Mouse (Mus musculus): ENCODE measurements around the gene Timm22. TPM values are rescaled to one million over a fixed set of nuclear protein-coding genes. Genes with fewer than 3 reads are reported as not detected.
A peak's percentile ranks its signal among the peaks of the same experiment; 100 is the strongest.

The Timm22 gene
- polyA plus RNA-seq, 1 experiment from 2014 or later, result 111 TPM

GRCm38 (mm10) chr11:76429966-76430631 is 23.3 kb downstream of the Timm22 start:
- no peak for ATAC-seq (ENCODE audit: low FRiP score, low TSS enrichment)
- H3K4me3 ChIP-seq (replicated peaks; ENCODE audit: low read depth, low read length), result no peak overlapping the region
- peak overlapping the region; percentile 49 for H3K27ac ChIP-seq (replicated peaks; ENCODE audit: low read depth, low read length)
- 0 out of 2 replicates have a peak overlapping the region, but pooled peaks have one; percentile 6 for H3K9ac ChIP-seq (replicated peaks; ENCODE audit: low read length)
- H3K36me3 ChIP-seq (ENCODE audit: control insufficient read depth, insufficient read depth, low read length), result peaks cover 41% of the 10 kb centered on the region
- H3K9me3 ChIP-seq (ENCODE audit: control insufficient read depth, low read length), result no peaks in the 10 kb centered on the region
- WGBS, result 76% methylated on average over 6 of the region's 6 CpGs
- H3K4me1 ChIP-seq (ENCODE audit: control insufficient read depth, insufficient read depth, low read length), result 0 out of 2 replicates have a peak, but pooled peaks cover 5% of the 10 kb centered on the region
- no peaks in the 10 kb centered on the region for H3K27me3 ChIP-seq (ENCODE audit: control insufficient read depth, insufficient read depth, low read length)
- no peak overlapping the region for H3K4me2 ChIP-seq (ENCODE audit: low read length)
- DNase-seq, result no peak

- H3K36me3 ChIP-seq (ENCODE audit: control insufficient read depth, insufficient read depth, low read length), result peaks cover 53% of the 10 kb centered on the region
- ATAC-seq (ENCODE audit: low FRiP score, low TSS enrichment) (no peak), DNase-seq (no peak)
- 81% methylated on average over 5 of the region's 5 CpGs for whole genome bisulfite sequencing
- no peak overlapping the region for H3K4me2 ChIP-seq (ENCODE audit: low read length)
- H3K27me3 ChIP-seq (ENCODE audit: control insufficient read depth, insufficient read depth, low read length), result no peaks in the 10 kb centered on the region
- H3K9ac ChIP-seq (replicated peaks; ENCODE audit: low read length), result no peak overlapping the region
- no peaks in the 10 kb centered on the region for H3K9me3 ChIP-seq (ENCODE audit: control insufficient read depth, low read length)
- H3K4me3 ChIP-seq (replicated peaks; ENCODE audit: low read depth, low read length), result no peak overlapping the region
- H3K27ac ChIP-seq (replicated peaks; ENCODE audit: low read depth, low read length), result no peak overlapping the region
- peaks cover 24% of the 10 kb centered on the region for H3K4me1 ChIP-seq (ENCODE audit: control insufficient read depth, insufficient read depth, low read length)
These were observed 29.3 kb downstream of the Timm22 start for GRCm38 (mm10) chr11:76436009-76436408.

- ATAC-seq (ENCODE audit: low FRiP score, low TSS enrichment), result peak; percentile 48; the same call in 1 of the 2 replicates
- H3K4me2 ChIP-seq (ENCODE audit: low read length), result peak overlapping the region; percentile 45
- no peaks in the 10 kb centered on the region for H3K27me3 ChIP-seq (ENCODE audit: control insufficient read depth, insufficient read depth, low read length)
- peak; percentile 61 for DNase-seq
- WGBS, result 4% methylated on average over 28 of the region's 28 CpGs
- no peaks in the 10 kb centered on the region for H3K9me3 ChIP-seq (ENCODE audit: control insufficient read depth, low read length)
- peak overlapping the region; percentile 21 for H3K4me3 ChIP-seq (replicated peaks; ENCODE audit: low read depth, low read length)
- H3K4me1 ChIP-seq (ENCODE audit: control insufficient read depth, insufficient read depth, low read length), result peaks cover 24% of the 10 kb centered on the region
- peak overlapping the region; percentile 70; the same call in 1 of the 2 replicates for H3K27ac ChIP-seq (replicated peaks; ENCODE audit: low read depth, low read length)
- H3K36me3 ChIP-seq (ENCODE audit: control insufficient read depth, insufficient read depth, low read length), result peaks cover 54% of the 10 kb centered on the region
- H3K9ac ChIP-seq (replicated peaks; ENCODE audit: low read length), result peak overlapping the region; percentile 23; the same call in 1 of the 2 replicates
These were observed 30.2 kb downstream of the Timm22 start for GRCm38 (mm10) chr11:76436864-76437437.

- Histone ChIP-seq H3K27ac (replicated peaks; ENCODE audit: low read depth, low read length) (no peak overlapping the region; the same call in 1 of the 2 replicates), H3K4me2 (ENCODE audit: low read length) (no peak overlapping the region), H3K36me3 (ENCODE audit: control insufficient read depth, insufficient read depth, low read length) (peaks cover 51% of the 10 kb centered on the region), H3K9ac (replicated peaks; ENCODE audit: low read length) (no peak overlapping the region), H3K9me3 (ENCODE audit: control insufficient read depth, low read length) (no peaks in the 10 kb centered on the region), H3K27me3 (ENCODE audit: control insufficient read depth, insufficient read depth, low read length) (no peaks in the 10 kb centered on the region), H3K4me3 (replicated peaks; ENCODE audit: low read depth, low read length) (no peak overlapping the region), H3K4me1 (ENCODE audit: control insufficient read depth, insufficient read depth, low read length) (peaks cover 24% of the 10 kb centered on the region)
- 6% methylated on average over 3 of the region's 3 CpGs for WGBS
- DNase-seq, result peak; percentile 41
- no peak for ATAC-seq (ENCODE audit: low FRiP score, low TSS enrichment)
These were observed 32.9 kb downstream of the Timm22 start for GRCm38 (mm10) chr11:76439666-76440065.

GRCm38 (mm10) chr11:76445459-76445858 is 38.7 kb downstream of the Timm22 start:
- ATAC-seq (ENCODE audit: low FRiP score, low TSS enrichment), result no peak
- Histone ChIP-seq H3K9ac (replicated peaks; ENCODE audit: low read length) (no peak overlapping the region), H3K9me3 (ENCODE audit: control insufficient read depth, low read length) (no peaks in the 10 kb centered on the region), H3K4me1 (ENCODE audit: control insufficient read depth, insufficient read depth, low read length) (peaks cover 35% of the 10 kb centered on the region), H3K27me3 (ENCODE audit: control insufficient read depth, insufficient read depth, low read length) (no peaks in the 10 kb centered on the region), H3K27ac (replicated peaks; ENCODE audit: low read depth, low read length) (no peak overlapping the region), H3K36me3 (ENCODE audit: control insufficient read depth, insufficient read depth, low read length) (peaks cover 56% of the 10 kb centered on the region), H3K4me2 (ENCODE audit: low read length) (no peak overlapping the region), H3K4me3 (replicated peaks; ENCODE audit: low read depth, low read length) (no peak overlapping the region)
- no peak for DNase-seq
- WGBS, result 25% methylated on average over 8 of the region's 8 CpGs

- ATAC-seq (ENCODE audit: low FRiP score, low TSS enrichment) (no peak; the same call in 1 of the 2 replicates), DNase-seq (peak; percentile 78)
- Histone ChIP-seq H3K4me3 (replicated peaks; ENCODE audit: low read depth, low read length) (no peak overlapping the region), H3K9me3 (ENCODE audit: control insufficient read depth, low read length) (no peaks in the 10 kb centered on the region), H3K4me2 (ENCODE audit: low read length) (no peak overlapping the region), H3K4me1 (ENCODE audit: control insufficient read depth, insufficient read depth, low read length) (peaks cover 34% of the 10 kb centered on the region), H3K9ac (replicated peaks; ENCODE audit: low read length) (no peak overlapping the region), H3K27me3 (ENCODE audit: control insufficient read depth, insufficient read depth, low read length) (no peaks in the 10 kb centered on the region), H3K27ac (replicated peaks; ENCODE audit: low read depth, low read length) (no peak overlapping the region), H3K36me3 (ENCODE audit: control insufficient read depth, insufficient read depth, low read length) (peaks cover 64% of the 10 kb centered on the region)
- WGBS, result 2% methylated on average over 10 of the region's 10 CpGs
These were observed 39.5 kb downstream of the Timm22 start for GRCm38 (mm10) chr11:76446251-76446650.

GRCm38 (mm10) chr11:76449520-76450201 is 42.9 kb downstream of the Timm22 start:
- Histone ChIP-seq H3K27me3 (ENCODE audit: control insufficient read depth, insufficient read depth, low read length) (no peaks in the 10 kb centered on the region), H3K9ac (replicated peaks; ENCODE audit: low read length) (peak overlapping the region; percentile 36; the same call in 1 of the 2 replicates), H3K4me1 (ENCODE audit: control insufficient read depth, insufficient read depth, low read length) (peaks cover 34% of the 10 kb centered on the region), H3K36me3 (ENCODE audit: control insufficient read depth, insufficient read depth, low read length) (peaks cover 77% of the 10 kb centered on the region), H3K27ac (replicated peaks; ENCODE audit: low read depth, low read length) (peak overlapping the region; percentile 83), H3K4me2 (ENCODE audit: low read length) (peak overlapping the region; percentile 29; the same call in 1 of the 2 replicates), H3K9me3 (ENCODE audit: control insufficient read depth, low read length) (no peaks in the 10 kb centered on the region), H3K4me3 (replicated peaks; ENCODE audit: low read depth, low read length) (no peak overlapping the region)
- WGBS, result 17% methylated on average over 15 of the region's 15 CpGs
- peak; percentile 71 for DNase-seq
- ATAC-seq (ENCODE audit: low FRiP score, low TSS enrichment), result peak; percentile 47; the same call in 1 of the 2 replicates

GRCm38 (mm10) chr11:76450202-76450561 is 43.4 kb downstream of the Timm22 start:
- Histone ChIP-seq H3K4me1 (ENCODE audit: control insufficient read depth, insufficient read depth, low read length) (peaks cover 34% of the 10 kb centered on the region), H3K27ac (replicated peaks; ENCODE audit: low read depth, low read length) (peak overlapping the region; percentile 83), H3K27me3 (ENCODE audit: control insufficient read depth, insufficient read depth, low read length) (no peaks in the 10 kb centered on the region), H3K9ac (replicated peaks; ENCODE audit: low read length) (0 out of 2 replicates have a peak overlapping the region, but pooled peaks have one; percentile 36), H3K4me2 (ENCODE audit: low read length) (peak overlapping the region; percentile 29; the same call in 1 of the 2 replicates), H3K36me3 (ENCODE audit: control insufficient read depth, insufficient read depth, low read length) (peaks cover 78% of the 10 kb centered on the region), H3K9me3 (ENCODE audit: control insufficient read depth, low read length) (no peaks in the 10 kb centered on the region), H3K4me3 (replicated peaks; ENCODE audit: low read depth, low read length) (no peak overlapping the region)
- 3% methylated on average over 3 of the region's 3 CpGs for WGBS
- DNase-seq (peak; percentile 78), ATAC-seq (ENCODE audit: low FRiP score, low TSS enrichment) (peak; percentile 61)
